Mouse (Mus musculus) thymus, adult 2 months (tissue): Measurements from ENCODE around the gene Catsperd.

Experiments
- CTCF ChIP-seq: fragments of 200-500 bp; IDR thresholded peaks from 2 replicates; pipeline ENCODE4 v1.5.1; 2012; ENCODE audit warnings: mild to moderate bottlenecking, control low read depth, low read length, moderate library complexity, borderline replicate concordance; ENCODE audit not compliant: control insufficient read depth, poor library complexity, insufficient read depth; ENCODE audit errors: extremely low read depth
- POLR2A ChIP-seq: fragments of 200-500 bp; IDR thresholded peaks from 2 replicates; pipeline ENCODE4 v1.6.1; 2012; ENCODE audit warnings: mild to moderate bottlenecking, low read length, control low read depth, moderate library complexity; ENCODE audit not compliant: control insufficient read depth, poor library complexity, insufficient read depth; ENCODE audit errors: extremely low read depth

DNA sequence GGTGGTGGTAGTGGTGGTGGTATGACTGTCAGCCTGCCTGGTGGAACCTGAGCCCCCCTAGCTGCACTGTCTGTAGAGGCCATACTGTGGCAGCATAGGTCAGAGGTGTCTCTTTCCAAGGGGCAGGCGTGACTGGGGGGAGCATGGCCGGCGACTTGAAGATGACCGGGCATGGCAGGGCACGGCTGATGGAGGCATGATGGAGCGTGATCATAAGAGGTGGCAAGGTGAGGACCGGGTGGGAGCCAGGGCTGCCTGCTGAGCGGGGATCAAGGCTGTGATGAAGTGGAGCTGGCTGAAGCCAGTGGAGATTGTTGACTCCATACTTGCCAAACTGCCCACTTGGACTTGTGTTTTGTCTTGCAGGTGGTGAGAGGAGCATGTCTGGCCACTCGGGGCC is 22.5 kb upstream of the Catsperd start:
- TF ChIP-seq CTCF (no peak), POLR2A (no peak)
